Mouse (Mus musculus) midbrain, embryonic 10.5 days (tissue): ENCODE measurements around the gene Klhl41. TPM values are rescaled to one million over a fixed set of nuclear protein-coding genes. Genes with fewer than 3 reads are reported as not detected.
A peak's percentile ranks its signal among the peaks of the same experiment; 100 is the strongest.

ENCODE experiments used
- DNase-seq: peaks from one replicate; pipeline ENCODE4 v3.0.0-alpha.2; 2017; ENCODE audit warnings: low spot score
- H3K27ac ChIP-seq: fragments of 300-500 bp; sonication (generic); replicated peaks from 2 replicates; pipeline ENCODE4 v1.5.1; 2016; ENCODE audit warnings: mild to moderate bottlenecking
- H3K27me3 ChIP-seq: fragments of 300-500 bp; sonication (generic); 2 replicates; pipeline ENCODE4 v1.6.1; 2016; ENCODE audit warnings: low read depth, mild to moderate bottlenecking; ENCODE audit not compliant: poor library complexity, severe bottlenecking
- H3K36me3 ChIP-seq: fragments of 300-500 bp; sonication (generic); 2 replicates; pipeline ENCODE4 v1.6.1; 2016; ENCODE audit warnings: mild to moderate bottlenecking, moderate library complexity
- H3K4me1 ChIP-seq: fragments of 300-500 bp; sonication (generic); 2 replicates; pipeline ENCODE4 v1.6.1; 2016
- H3K4me3 ChIP-seq: fragments of 300-500 bp; sonication (generic); 2 replicates; pipeline ENCODE4 v1.5.1; 2016; ENCODE audit warnings: mild to moderate bottlenecking, moderate library complexity
- H3K9me3 ChIP-seq: fragments of 300-500 bp; sonication (generic); replicated peaks from 2 replicates; pipeline ENCODE4 v1.6.1; 2016; ENCODE audit warnings: mild to moderate bottlenecking
- WGBS: fragments of 180-500 bp; shearing (Covaris S2); methylation state at CpG from one replicate; pipeline ENCODE4 v1.1.7; 2016; 5-methylcytosine and 5-hydroxymethylcytosine counted together
- polyA plus RNA-seq: library from polyadenylated mRNA; unstranded; fragments of >200 nt; fragmentation: Nextera tagmentation; extraction: Ambion mirVana; gene quantifications from 2 replicates; pipeline ENCODE4 v1.2.1, GENCODE M21; 2016

Klhl41 gene
- polyA plus RNA-seq, 1 experiment from 2014 or later, result 0.15 TPM

- no peak for DNase-seq
- Histone ChIP-seq H3K9me3 (no peaks in the 10 kb centered on the region), H3K36me3 (peaks cover 92% of the 10 kb centered on the region), H3K4me1 (no peaks in the 10 kb centered on the region), H3K27ac (no peak overlapping the region), H3K4me3 (no peak overlapping the region), H3K27me3 (peaks cover 24% of the 10 kb centered on the region)
- WGBS, result 92% methylated on average over 6 of the region's 6 CpGs
Measured at GRCm38 (mm10) chr2:69690843-69691242, 20.9 kb downstream of the Klhl41 start.

GRCm38 (mm10) chr2:69693501-69693900 is 23.6 kb downstream of the Klhl41 start:
- peaks cover 84% of the 10 kb centered on the region for H3K36me3 ChIP-seq
- no peaks in the 10 kb centered on the region for H3K4me1 ChIP-seq
- no peaks in the 10 kb centered on the region for H3K9me3 ChIP-seq
- no peaks in the 10 kb centered on the region; the same call in 1 of the 2 replicates for H3K27me3 ChIP-seq
- no peak overlapping the region for H3K27ac ChIP-seq
- WGBS, result 94% methylated on average over 11 of the region's 11 CpGs
- DNase-seq, result no peak
- no peak overlapping the region for H3K4me3 ChIP-seq

DNA sequence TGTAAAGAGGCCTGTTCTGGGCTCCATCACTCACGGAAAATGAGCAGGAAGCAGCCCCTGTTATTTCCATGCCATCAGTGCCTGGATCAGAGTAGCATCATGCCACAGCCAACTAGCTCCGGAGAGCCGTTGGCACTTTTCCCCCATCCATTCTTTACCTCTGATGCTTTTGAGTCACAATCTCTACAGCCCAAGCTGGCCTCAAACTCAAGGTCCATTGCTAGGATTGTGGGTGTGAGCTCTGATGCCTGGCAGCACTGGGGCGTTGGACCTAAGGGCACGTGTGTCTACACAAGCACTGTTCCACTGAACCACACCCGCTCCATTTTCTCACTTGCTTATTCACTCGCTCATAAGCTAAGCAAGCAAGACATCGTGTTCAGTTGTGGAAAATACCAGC is 30.5 kb downstream of the Klhl41 start:
- no peaks in the 10 kb centered on the region for H3K27me3 ChIP-seq
- H3K4me3 ChIP-seq, result no peak overlapping the region
- DNase-seq, result no peak
- 94% methylated on average over 8 of the region's 8 CpGs for WGBS
- H3K9me3 ChIP-seq, result no peaks in the 10 kb centered on the region
- no peak overlapping the region for H3K27ac ChIP-seq
- H3K36me3 ChIP-seq, result peaks cover 78% of the 10 kb centered on the region
- no peaks in the 10 kb centered on the region for H3K4me1 ChIP-seq

- H3K4me3 ChIP-seq, result no peak overlapping the region
- no peaks in the 10 kb centered on the region for H3K9me3 ChIP-seq
- no peaks in the 10 kb centered on the region for H3K27me3 ChIP-seq
- peaks cover 10% of the 10 kb centered on the region for H3K4me1 ChIP-seq
- 94% methylated on average over 14 of the region's 14 CpGs for WGBS
- H3K36me3 ChIP-seq, result peaks cover 21% of the 10 kb centered on the region
- no peak for DNase-seq
- H3K27ac ChIP-seq, result no peak overlapping the region
Measured at GRCm38 (mm10) chr2:69712171-69712570, 42.3 kb downstream of the Klhl41 start.

DNA sequence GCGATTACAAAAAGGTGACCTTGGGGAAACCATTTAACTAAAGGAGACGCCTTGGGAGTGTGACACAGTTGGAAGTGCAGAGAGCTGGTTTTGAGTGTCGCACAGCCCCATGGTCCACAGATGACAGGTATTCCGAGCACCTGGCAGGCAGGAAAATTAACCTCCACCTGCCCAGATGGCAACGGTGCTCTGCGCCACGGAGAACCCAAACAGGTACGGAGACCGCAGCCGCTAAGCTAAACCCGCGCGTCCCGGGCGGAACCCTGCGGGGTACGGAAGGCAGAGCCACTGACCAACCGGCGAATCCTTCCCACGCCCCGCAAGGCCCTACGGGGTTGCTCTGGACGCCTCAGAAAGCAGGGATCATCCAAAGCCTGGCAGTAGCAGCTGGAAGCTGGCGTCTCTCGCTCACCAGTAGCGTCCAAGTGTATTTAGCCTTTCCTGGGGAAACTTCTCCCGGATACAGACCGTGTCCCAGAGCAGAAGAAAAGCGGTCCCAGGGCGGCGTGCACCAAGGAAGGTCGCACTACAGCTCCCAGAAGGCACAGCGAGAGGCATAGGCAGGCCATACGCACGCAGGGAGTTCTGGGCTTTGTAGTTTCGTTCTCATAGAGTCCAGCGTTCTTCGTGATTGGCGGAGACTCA is 43.2 kb downstream of the Klhl41 start, which contains the start of gene Fastkd1:
Gene Fastkd1 (minus strand): TSS at position 536 of the 645 bp plus-strand sequence.
- under 1% methylated on average over 39 of the region's 39 CpGs for WGBS
- no peaks in the 10 kb centered on the region for H3K9me3 ChIP-seq
- peak within 1 kb of the TSS; percentile 88 for H3K4me3 ChIP-seq
- peaks cover 10% of the 10 kb centered on the region for H3K4me1 ChIP-seq
- DNase-seq, result peak; percentile 86
- H3K27me3 ChIP-seq, result no peaks in the 10 kb centered on the region
- peaks cover 14% of the 10 kb centered on the region for H3K36me3 ChIP-seq
- peak within 1 kb of the TSS; percentile 86 for H3K27ac ChIP-seq

- H3K4me1 ChIP-seq, result peaks cover 10% of the 10 kb centered on the region
- peaks cover 11% of the 10 kb centered on the region for H3K36me3 ChIP-seq
- no peaks in the 10 kb centered on the region for H3K9me3 ChIP-seq
- no peaks in the 10 kb centered on the region for H3K27me3 ChIP-seq
- WGBS, result 31% methylated on average over 4 of the region's 4 CpGs
- peak overlapping the region; percentile 88 for H3K4me3 ChIP-seq
- peak overlapping the region; percentile 86 for H3K27ac ChIP-seq
- no peak for DNase-seq
Measured at GRCm38 (mm10) chr2:69713626-69714014, 43.7 kb downstream of the Klhl41 start.

DNA sequence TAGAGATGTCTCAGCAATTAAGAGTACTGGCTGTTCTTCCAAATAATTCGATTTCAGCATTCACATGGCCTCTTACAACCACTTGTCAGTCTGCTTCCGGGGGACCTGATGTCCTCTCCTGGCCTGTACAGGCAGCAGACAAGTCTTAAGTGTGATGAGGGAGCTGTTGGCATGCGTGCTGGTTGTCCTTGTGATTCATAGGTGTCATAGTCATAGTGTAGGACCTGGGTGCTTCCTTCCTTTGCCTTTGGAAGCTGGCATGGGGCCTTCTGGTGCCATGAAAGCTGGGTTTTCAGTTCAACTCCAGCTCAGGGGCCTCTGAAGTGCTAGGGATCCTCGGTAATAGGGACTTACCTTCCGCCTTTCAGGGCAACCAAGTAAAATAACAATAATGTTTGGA is 44.2 kb downstream of the Klhl41 start:
- peaks cover 10% of the 10 kb centered on the region for H3K4me1 ChIP-seq
- DNase-seq, result no peak
- 82% methylated on average over 5 of the region's 5 CpGs for WGBS
- no peak overlapping the region for H3K4me3 ChIP-seq
- no peak overlapping the region for H3K27ac ChIP-seq
- H3K36me3 ChIP-seq, result peaks cover 11% of the 10 kb centered on the region
- no peaks in the 10 kb centered on the region for H3K9me3 ChIP-seq
- no peaks in the 10 kb centered on the region for H3K27me3 ChIP-seq

- no peak for DNase-seq
- H3K4me1 ChIP-seq, result peaks cover 10% of the 10 kb centered on the region
- H3K9me3 ChIP-seq, result no peaks in the 10 kb centered on the region
- H3K4me3 ChIP-seq, result no peak overlapping the region
- H3K27ac ChIP-seq, result no peak overlapping the region
- H3K36me3 ChIP-seq, result no peaks in the 10 kb centered on the region
- WGBS, result 79% methylated on average over 3 of the region's 3 CpGs
- no peaks in the 10 kb centered on the region; the same call in 1 of the 2 replicates for H3K27me3 ChIP-seq
Measured at GRCm38 (mm10) chr2:69716483-69716882, 46.6 kb downstream of the Klhl41 start.

DNA sequence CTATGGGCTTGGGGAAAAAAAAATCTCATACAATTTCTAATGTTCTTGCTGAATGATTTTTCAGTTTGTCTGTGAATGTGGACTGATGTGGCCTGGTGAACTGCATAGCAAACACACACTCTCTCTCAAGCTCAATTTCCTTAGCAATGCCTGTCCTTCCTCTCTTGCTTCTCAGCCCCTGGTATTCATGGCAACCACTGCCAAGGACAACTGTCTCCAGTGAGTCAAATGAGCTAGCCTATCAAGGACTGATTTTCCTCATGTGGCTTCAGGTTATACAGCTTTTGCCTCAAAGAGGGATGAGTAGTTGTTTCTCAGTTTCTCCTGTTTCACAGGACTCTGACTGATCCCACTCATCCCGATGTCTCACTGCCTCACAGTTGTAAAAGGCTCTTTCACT is 49.2 kb downstream of the Klhl41 start:
- no peaks in the 10 kb centered on the region; the same call in 1 of the 2 replicates for H3K27me3 ChIP-seq
- no peak overlapping the region for H3K4me3 ChIP-seq
- DNase-seq, result no peak
- WGBS, result 85% methylated on average over 1 of the region's 1 CpGs
- peaks cover 13% of the 10 kb centered on the region for H3K4me1 ChIP-seq
- no peak overlapping the region for H3K27ac ChIP-seq
- no peaks in the 10 kb centered on the region for H3K36me3 ChIP-seq
- no peaks in the 10 kb centered on the region for H3K9me3 ChIP-seq

DNA sequence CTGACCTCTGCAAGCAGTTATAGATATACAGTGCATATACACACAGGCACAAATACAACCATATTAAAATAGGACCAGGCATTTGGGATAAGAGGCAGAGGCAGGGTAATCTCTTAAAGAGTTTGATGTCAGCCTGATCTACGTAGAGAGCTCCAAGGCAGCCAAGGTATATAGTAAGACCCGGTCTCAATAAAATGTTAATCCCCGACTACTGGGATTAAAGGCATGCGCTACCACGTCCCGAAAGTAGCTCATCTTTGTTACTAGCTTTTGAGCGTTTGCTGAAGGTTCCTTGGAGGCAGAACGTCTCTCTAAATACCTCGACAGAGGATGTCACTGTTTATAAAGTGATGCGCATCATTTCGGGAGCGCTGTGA is 52.3 kb downstream of the Klhl41 start, which contains the start of gene Ppig:
Gene Ppig (plus strand): TSS at position 273 of the 377 bp plus-strand sequence.
- Histone ChIP-seq H3K4me1 (peaks cover 19% of the 10 kb centered on the region), H3K27me3 (no peaks in the 10 kb centered on the region; the same call in 1 of the 2 replicates), H3K36me3 (peaks cover 6% of the 10 kb centered on the region; the same call in 1 of the 2 replicates), H3K9me3 (no peaks in the 10 kb centered on the region), H3K27ac (peak within 1 kb of the TSS; percentile 95), H3K4me3 (peak within 1 kb of the TSS; percentile 98)
- no peak for DNase-seq
- 7% methylated on average over 12 of the region's 12 CpGs for WGBS

- WGBS, result under 1% methylated on average over 91 of the region's 91 CpGs
- Histone ChIP-seq H3K4me3 (peak overlapping the region; percentile 98), H3K27me3 (no peaks in the 10 kb centered on the region; the same call in 1 of the 2 replicates), H3K9me3 (no peaks in the 10 kb centered on the region), H3K27ac (peak overlapping the region; percentile 95), H3K36me3 (peaks cover 7% of the 10 kb centered on the region; the same call in 1 of the 2 replicates), H3K4me1 (peaks cover 19% of the 10 kb centered on the region)
- peak; percentile 97 for DNase-seq
Measured at GRCm38 (mm10) chr2:69722650-69723518, 53.0 kb downstream of the Klhl41 start.

- Histone ChIP-seq H3K4me1 (peaks cover 19% of the 10 kb centered on the region), H3K36me3 (peaks cover 7% of the 10 kb centered on the region; the same call in 1 of the 2 replicates), H3K4me3 (peak overlapping the region; percentile 98), H3K9me3 (no peaks in the 10 kb centered on the region), H3K27me3 (no peaks in the 10 kb centered on the region; the same call in 1 of the 2 replicates), H3K27ac (peak overlapping the region; percentile 95)
- DNase-seq, result no peak
- 2% methylated on average over 13 of the region's 13 CpGs for WGBS
Measured at GRCm38 (mm10) chr2:69723519-69723825, 53.6 kb downstream of the Klhl41 start.
